Mouse (Mus musculus): ENCODE results near the gene Zfp93.

Zfp93 gene

DNA sequence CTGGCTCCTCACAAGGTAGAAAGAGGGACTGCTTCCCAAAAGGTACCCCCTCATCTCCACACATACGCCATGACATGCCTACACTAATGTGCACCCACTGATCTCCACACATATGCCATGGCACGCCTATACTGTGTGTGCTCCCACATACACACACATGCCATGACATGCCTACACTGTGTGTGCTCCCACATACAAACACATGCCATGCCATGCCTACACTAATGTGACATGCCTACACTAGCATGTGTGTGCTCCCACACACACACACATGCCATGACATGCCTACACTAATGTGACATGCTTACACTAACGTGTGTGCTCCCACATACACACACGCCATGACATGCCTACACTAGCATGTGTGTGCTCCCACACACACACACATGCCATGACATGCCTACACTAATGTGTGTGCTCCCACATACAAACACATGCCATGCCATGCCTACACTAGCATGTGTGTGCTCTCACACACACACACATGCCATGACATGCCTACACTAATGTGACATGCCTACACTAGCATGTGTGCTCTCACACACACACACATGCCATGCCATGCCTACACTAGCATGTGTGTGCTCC lies 20.0 kb downstream of the Zfp93 start:
- in situ Hi-C loops (cut with MboI, MseI) = loop anchor here in 1 of 2 experiments (10.0 kb wide), 1 partner anchor 205 kb away; the partner anchor contains the start of gene Zfp180

DNA sequence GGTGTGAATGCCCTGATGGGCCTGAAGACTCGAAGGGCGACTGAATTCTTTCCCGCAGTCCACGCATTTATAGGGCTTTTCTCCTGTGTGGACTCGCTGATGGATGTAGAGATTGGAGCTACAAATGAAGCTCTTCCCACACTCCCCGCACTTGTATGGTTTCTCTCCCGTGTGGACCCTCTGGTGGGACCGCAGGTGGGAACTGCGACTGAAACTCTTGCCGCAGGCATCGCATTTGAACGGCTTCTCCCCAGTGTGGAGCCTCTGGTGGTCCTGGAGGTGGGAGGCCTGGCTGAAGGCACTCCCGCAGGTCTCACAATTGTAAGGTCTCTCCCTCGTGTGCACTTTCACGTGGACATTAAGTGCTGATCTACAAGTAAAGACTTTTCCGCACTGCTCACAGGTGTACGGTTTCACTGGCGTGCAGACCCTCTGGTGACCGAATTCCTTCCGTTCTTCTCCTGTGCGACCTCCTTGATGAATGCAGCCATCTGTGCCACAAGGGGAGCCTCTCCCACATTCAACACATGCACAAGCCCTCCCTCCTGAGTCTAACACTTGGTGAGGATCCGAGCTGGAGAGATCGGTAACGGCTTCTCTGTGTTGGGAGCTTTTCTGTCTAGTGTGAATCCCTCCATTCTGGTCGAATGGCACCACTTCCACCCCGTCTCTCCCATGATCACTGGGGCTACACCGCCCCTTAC lies 21.3 kb downstream of the Zfp93 start:
- in situ Hi-C loops (cut with MboI, MseI) = loop anchor here in 1 of 2 experiments (10.0 kb wide), 1 partner anchor 207 kb away; the partner anchor contains the start of gene Zfp180

DNA sequence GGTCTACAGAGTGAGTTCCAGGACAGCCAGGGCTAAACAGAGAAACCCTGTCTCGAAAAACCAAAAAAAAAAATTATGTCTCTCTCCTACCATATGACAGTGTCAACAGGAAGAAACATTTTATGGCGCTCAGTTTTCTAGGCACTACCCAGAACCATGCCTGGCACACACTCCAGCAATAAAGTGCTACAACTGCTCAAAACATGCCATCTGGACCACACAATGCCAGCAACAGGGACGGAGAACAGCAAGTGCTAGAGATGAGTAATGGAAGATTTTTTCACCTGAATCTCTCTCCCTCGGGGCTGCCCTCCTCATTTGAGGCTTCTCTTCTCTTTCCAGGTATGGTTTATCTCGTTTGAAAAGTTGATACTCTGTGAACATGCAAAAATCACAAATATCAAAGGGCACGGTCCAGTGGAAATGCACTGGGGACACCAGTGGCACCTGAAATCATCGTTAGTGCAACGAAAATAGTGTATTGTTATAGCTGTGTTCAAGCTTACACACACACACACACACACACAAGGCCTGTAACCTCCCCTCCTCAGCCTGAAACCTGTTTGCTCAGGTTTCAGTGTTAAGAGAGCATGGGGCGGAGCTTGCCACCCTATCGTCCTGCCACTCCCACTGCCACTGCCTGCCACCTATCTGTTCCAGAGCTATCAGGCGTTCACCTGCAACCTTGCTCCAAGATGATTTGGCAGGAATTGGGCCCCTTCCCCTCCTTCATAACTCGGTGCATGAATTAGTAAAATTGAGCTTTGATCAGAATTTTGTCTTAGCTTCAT lies 23.0 kb downstream of the Zfp93 start:
- in situ Hi-C loops (cut with MboI, MseI) = loop anchor here in 1 of 2 experiments (10.0 kb wide), 1 partner anchor 208 kb away; the partner anchor contains the start of gene Zfp180

DNA sequence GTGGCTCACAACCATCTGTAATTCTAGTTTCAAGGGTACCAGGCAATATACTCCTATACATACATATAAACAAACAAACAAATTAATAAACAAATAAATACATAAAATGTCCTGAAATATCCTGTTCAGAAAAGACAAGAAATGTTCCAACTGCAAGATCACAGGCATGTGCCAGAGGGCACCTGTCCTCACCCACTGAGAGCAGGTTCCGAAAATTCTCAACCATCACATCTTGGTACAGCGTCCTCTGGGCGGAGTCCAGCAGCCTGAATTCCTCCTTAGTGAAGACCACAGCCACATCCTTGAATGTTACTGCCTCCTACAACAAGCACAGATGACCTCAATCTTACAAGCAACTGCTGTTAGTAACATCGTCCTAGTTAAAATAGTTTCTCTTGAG lies 24.5 kb downstream of the Zfp93 start:
- in situ Hi-C loops (cut with MboI, MseI) = loop anchor here in 1 of 2 experiments (10.0 kb wide), 1 partner anchor 210 kb away; the partner anchor contains the start of gene Zfp180

DNA sequence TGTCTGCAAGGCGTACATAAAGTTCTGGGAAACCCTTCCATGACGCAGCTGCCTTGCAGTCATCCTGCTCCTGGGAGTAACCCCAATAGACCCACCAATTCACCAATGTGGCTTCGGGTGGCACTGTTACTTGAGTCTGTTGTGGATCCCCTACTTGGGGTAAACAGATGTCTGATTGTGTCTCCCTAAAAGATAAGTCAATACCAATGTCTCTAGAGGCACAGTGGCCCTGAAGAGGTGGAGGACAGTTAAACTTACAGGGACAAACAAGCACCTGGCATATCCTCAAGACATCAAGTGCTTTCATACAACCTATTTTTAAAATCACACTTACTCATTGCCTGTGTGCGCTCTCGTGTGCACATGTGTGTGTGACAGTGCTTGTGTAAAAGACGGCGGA lies 25.2 kb downstream of the Zfp93 start:
- in situ Hi-C loops (cut with MboI, MseI) = loop anchor here in 1 of 2 experiments (10.0 kb wide), 1 partner anchor 211 kb away; the partner anchor contains the start of gene Zfp180

DNA sequence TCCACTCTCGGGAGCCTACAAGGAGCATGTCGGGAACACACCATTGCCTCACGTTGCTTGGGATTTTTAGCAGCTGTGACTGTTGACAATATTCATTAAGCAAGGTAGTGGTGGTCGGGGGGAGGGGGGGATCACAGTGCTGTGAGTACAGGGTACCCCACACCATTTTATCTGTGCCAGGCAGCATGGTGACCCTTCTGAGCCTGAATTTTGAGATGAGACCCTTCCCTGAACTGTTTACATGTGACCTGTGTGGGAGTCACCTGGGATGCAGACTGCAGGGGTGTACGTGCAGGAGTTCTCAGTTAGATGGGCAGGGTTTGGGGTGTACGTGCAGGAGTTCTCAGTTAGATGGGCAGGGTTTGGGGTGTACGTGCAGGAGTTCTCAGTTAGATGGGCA lies 26.2 kb downstream of the Zfp93 start:
- in situ Hi-C loops (cut with MboI, MseI) = loop anchor here in 1 of 2 experiments (10.0 kb wide), 1 partner anchor 212 kb away; the partner anchor contains the start of gene Zfp180

DNA sequence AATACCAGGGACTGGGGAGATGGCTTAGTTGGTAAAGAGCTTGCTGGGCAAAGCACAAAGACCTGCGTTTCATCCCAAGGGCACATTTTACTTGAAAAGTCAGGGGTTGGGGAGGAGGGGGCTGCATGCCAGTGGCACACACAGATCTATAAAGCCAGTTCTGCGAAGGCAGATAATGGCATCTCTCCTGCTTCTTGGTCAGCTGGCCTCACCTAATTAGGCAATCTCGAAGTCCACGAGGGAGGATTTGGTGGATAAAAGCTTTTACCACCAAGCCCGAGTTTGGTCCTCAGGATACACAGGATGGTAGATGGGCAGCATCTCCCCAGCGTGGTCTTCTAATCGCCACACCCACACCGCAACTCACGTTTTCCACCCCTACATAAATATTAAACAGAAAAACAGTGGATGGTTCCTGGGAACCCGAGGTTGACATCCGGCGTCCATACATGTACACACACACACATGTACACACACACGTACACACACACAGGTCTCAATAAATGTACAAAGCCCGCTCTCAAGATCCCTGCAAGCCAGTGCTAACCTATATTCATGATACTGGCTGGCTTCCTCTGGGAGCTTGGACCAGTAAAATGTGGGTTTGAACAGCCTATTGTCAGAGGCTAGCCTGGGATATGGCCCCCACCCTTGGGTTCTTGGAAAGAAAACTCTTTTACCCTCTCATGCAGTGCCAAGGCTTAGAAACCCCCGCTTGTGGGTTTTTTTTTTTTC lies 27.3 kb downstream of the Zfp93 start:
- in situ Hi-C loops (cut with MboI, MseI) = loop anchor here in 1 of 2 experiments (10.0 kb wide), 1 partner anchor 213 kb away; the partner anchor contains the start of gene Zfp180

DNA sequence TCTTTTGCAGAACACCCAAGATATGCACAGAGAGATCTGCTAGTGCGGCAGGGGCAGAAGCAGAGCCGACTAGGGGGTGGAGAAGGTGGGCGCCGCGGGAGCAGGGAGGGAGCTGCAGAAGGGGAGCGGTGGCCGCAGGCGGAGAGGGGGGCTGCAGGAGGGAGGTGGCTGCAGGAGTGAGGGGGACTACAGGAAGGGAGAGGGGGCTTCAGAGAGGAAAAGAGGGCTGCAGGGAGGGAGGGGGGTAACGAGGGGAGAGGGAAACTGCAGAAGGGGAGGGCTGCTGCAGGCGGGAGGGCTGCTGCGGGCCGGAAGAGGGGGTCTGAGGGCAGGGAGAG lies 28.4 kb downstream of the Zfp93 start:
- in situ Hi-C loops (cut with MboI, MseI) = loop anchor here in 1 of 2 experiments (10.0 kb wide), 1 partner anchor 214 kb away; the partner anchor contains the start of gene Zfp180

DNA sequence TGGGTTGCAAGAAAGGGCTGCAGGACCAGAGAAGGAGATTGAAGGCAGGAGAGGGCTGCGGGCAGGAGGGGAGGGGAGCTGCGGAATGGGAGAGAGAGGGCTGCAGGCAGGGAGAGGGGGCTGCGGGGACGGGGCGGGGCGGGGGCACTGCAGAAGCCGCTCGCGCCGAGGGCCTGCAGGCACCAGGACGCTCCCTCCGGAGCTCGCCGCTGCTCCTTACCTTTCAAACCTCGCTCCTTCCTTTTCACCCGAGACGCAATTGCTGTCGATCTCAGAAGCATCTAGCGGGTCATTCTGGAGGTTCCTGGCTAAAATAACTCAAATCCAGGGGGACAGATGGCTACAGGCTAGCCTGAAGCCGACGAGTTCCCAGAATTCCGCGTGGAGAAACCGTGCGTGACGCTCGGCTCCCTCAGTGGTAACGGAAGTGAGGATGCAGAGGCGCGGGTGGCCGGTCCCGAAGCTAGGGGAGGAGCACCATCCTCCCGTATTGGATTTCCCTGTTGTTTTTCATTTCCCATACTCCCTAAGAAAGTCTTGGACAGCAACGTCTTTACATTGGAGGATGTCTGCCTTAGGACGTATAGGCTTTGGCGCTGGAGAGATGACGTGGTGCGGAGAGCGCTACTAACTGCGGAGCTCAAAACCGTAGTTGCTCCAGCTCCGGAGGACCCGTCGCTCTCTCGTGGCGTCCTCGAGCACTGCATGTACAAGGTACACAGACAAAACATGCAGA lies 28.9 kb downstream of the Zfp93 start:
- in situ Hi-C loops (cut with MboI, MseI) = loop anchor here in 1 of 2 experiments (10.0 kb wide), 1 partner anchor 214 kb away; the partner anchor contains the start of gene Zfp180

DNA sequence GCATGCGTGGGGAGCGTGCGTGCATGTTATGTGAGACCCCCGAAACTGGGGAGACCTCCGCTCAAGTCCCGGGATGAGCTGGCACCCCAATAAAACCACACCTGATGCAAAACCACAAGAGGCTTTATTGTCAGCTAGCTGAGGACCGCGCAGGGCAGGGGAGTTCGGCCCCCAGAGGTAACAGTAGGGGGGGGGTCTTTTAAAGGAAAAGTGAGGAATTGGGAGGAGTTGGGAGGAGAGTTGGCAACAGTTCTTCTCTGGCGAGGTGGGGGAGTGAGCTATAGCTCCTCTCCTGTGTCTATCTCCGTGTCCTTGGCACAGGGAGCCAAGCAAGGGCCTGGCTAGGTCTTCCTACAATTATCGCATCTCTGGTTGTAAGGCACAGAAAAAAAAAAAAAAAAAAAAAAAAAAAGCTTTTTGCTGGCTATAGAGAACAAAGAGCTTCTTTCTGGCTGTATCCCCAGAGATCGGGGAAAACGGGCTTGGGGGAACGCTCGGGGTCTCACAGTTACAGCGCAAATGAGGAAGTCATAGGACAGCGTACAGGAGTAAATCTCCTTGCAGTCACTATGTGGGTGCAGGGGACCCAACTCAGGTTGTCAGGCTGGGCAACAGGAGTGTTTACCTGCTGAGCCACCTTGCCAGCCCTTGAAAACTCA lies 29.7 kb downstream of the Zfp93 start:
- in situ Hi-C loops (cut with MboI, MseI) = loop anchor here in 1 of 2 experiments (10.0 kb wide), 1 partner anchor 215 kb away; the partner anchor contains the start of gene Zfp180

DNA sequence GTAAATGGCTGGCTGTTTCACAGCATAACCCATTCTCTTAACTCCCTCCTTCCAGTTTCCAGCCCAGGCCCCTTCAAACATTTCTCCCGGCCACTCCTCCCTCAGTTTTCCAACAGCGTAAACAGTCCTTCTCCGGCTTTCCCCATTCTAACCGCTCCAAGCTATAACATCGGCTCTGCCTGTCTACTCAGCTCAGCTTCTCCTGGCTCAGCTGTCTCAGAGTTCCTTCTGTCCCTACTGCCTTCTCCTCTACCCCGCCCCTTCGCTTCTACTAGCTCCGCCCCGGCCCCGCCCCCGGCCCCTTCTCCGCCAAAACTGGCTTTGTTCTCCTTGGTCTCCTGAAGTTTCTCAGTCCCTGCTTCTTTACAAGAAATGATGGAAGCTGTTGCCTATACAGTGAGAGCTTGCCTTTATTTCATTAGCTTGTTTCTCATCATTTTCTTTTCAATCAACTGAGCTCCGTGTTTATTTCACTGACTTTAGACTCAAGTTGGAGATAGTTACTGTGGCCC lies 30.6 kb downstream of the Zfp93 start, which contains the start of gene Zfp61:
Zfp61 (minus strand) TSS at position 462 of the 512 bp plus-strand sequence.
- in situ Hi-C loops (cut with MboI, MseI) = no loop called here

DNA sequence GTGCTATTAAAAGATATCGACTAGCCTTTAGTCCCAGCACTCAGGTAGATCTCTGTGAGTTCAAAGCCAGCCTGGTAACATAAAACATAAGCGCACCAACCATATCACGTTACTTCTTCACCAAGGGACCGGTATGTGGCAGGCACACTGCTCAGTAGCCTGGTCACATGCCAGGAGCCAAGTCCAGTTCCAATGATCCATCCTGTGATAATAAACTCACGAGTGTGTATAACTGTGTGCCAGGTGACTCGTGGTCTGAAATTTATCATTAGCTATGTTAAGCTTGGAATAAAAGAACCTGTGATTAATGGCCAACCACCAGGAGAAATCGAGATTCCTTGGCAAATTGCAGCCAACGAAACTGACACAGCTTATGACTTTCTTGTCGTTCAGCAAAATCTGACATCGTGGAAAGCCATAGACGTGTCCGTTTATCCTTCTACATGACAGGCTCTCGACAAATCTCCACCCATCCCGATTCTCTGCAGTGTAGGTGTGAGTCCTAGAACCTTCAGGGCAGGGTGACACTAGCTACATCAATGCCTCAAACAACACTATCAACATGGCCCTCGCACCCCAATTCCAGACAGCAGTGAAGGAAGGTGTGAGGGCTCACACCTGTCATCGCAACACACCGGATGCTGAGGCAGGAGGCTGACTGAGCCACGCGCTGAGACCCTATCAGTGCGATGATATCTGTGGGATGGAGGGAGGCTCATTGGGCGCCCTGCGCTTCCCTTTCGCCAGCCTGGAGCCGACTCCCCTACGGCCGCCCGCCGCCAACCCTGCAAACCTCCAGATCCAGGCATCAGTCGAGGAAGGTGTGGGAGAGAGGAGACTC lies 45.7 kb downstream of the Zfp93 start:
- in situ Hi-C loops (cut with MboI, MseI) = no loop called here

DNA sequence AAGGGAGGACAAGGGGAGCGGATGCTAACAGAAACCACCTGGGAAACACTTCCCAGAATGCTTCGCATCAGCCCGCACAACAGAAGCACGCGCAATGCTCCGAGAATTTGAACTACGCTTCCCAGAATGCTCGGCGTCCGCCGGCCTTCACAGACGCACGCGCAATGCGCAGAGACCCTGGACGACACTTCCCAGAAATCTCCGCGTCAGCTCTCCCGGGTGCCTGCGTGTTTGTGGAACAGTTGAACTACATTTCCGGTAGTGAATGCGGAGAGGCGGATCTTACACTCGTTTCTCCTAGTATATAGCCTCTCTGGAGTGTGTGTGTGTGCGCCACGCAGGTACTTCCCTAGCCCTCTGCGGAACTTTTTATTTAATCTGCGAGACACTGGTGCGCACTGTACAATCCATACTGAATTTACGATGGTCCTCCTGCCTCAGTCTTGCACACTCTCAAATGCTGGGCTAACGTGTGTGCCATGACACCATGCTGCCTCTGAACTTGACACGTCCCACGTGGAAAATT lies 46.4 kb downstream of the Zfp93 start, which contains the start of gene Zfp94:
Zfp94 (minus strand) TSS at position 100 of the 526 bp plus-strand sequence.
- in situ Hi-C loops (cut with MboI, MseI) = no loop called here

DNA sequence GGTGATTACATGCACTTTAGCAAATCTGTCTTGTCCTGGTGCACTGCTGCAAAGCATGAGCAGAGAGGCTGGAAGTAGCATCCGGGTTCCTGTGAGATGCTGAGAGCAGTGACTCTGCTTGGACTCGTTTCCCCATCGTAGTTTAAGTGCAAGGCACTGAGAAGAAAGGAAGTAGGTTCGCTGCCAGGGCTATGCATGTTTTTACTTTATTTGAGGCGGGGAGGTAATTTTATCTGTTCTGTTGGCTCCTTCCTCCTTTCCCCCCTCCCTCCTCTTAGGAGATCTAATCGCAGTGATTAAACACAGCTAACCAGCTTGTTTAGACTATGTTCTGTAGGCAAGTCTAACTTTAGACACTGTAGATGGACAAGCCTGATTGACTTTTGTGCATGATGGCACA lies 48.7 kb downstream of the Zfp93 start:
- in situ Hi-C loops (cut with MboI, MseI) = no loop called here

DNA sequence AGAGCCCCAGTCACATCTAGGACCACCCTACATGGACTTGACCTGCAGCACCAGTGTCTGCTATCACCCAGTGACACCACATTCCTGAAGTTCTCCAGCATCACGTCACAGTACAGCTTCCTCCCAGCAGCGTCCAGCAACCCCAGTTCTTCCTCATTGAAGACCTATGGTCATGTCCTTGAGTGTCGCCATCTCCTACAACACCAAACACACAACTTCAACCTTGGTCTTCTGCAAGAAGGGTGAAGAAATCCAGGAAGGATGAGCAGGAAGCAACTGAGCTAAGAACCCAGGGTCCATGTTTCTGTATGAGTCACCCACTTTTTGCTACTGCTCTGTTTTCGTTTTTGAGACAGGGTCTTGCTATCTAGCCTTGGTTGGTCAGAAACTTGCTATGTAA lies 52.4 kb downstream of the Zfp93 start:
- in situ Hi-C loops (cut with MboI, MseI) = no loop called here

DNA sequence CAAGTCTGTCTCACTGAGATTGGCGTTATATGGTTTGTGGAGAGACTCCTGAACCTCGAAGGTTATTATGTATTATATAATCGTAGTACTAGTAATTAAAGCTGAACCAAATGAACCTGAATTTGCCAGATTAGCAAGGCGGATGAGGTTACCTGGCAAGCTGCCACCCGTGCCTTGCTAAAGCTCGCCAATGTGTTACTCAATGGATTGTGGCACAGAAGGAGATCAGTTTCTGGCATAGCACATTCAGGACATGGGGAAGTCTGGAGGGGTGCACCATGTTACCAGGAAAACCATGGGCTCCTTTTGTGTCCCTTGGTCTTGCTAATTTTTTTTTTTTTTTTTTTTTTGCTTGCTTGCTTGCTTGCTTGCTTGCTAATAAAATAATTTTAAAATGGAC lies 55.0 kb downstream of the Zfp93 start:
- in situ Hi-C loops (cut with MboI, MseI) = no loop called here

DNA sequence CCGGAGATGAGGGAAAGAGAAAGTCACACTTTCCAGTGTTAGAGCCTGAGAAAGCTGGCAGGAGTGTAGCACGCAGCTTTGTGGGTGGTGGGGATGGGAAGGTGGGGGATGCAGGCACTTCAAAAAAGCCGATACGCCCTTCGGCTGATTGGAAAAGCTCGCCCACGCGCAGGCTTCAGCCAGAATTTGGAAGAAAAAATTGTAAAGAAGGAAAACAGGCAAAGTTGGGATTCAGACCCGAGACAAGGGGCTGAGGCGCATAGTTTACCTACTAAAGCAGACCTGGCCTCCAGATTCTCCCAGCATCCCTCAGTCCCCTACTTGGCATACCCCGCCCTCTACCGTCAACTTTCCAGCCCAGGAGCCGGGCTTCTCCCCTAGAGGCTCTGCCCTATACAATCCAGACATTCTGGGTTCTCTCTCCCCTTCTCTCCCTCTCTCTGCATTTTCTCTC lies 55.5 kb downstream of the Zfp93 start:
- in situ Hi-C loops (cut with MboI, MseI) = no loop called here
